Mouse (Mus musculus) induced T-regulatory cell, adult 2 months (primary cell): ENCODE measurements around the gene Eed.
"Not testable (repeated sequence)": the region's sequence is repeated elsewhere in the genome, so short reads cannot be mapped to it uniquely, and the experiment has no call there.

Experiments used
- DNase-seq: peaks from one replicate; pipeline ENCODE4 v3.0.0-alpha.2; 2012; ENCODE audit warnings: low read depth

Gene Eed

GRCm38 (mm10) chr7:89980485-89981422, at the start of gene Eed:
Gene Eed (minus strand): TSS chr7:89980983.
- peak; percentile 99 for DNase-seq

GRCm38 (mm10) chr7:90029548-90030485, 49.0 kb upstream of the Eed start:
- no peak for DNase-seq

GRCm38 (mm10) chr7:90028888-90029547, 48.2 kb upstream of the Eed start:
- no peak for DNase-seq

GRCm38 (mm10) chr7:90024975-90025374, 44.2 kb upstream of the Eed start:
- DNase-seq = no peak

- DNase-seq = peak; percentile 70
Observed at GRCm38 (mm10) chr7:90022974-90023707, 42.4 kb upstream of the Eed start.

GRCm38 (mm10) chr7:90020331-90020730, 39.5 kb upstream of the Eed start:
- DNase-seq = no peak

- no peak for DNase-seq
Observed at GRCm38 (mm10) chr7:90019570-90019969, 38.8 kb upstream of the Eed start.

GRCm38 (mm10) chr7:90016930-90017588, 36.3 kb upstream of the Eed start:
- no peak for DNase-seq

GRCm38 (mm10) chr7:90016459-90016858, 35.7 kb upstream of the Eed start:
- peak; percentile 54 for DNase-seq

GRCm38 (mm10) chr7:90006667-90007653, 26.2 kb upstream of the Eed start:
- DNase-seq = peak; percentile 88

- no peak for DNase-seq
Observed at GRCm38 (mm10) chr7:90004781-90005180, 24.0 kb upstream of the Eed start.

GRCm38 (mm10) chr7:90002375-90002774, 21.6 kb upstream of the Eed start:
- DNase-seq = no peak

- DNase-seq = no peak
Observed at GRCm38 (mm10) chr7:89999491-89999890, 18.7 kb upstream of the Eed start.

- peak; percentile 51 for DNase-seq
Observed at GRCm38 (mm10) chr7:89998624-89999006, 17.8 kb upstream of the Eed start.

GRCm38 (mm10) chr7:89998006-89998623, 17.3 kb upstream of the Eed start:
- DNase-seq = peak; percentile 92

GRCm38 (mm10) chr7:89997526-89997925, 16.7 kb upstream of the Eed start:
- DNase-seq = not testable (repeated sequence)

GRCm38 (mm10) chr7:89993091-89993490, 12.3 kb upstream of the Eed start:
- DNase-seq = no peak

- no peak for DNase-seq
Observed at GRCm38 (mm10) chr7:89984421-89984820, 3.6 kb upstream of the Eed start.

- DNase-seq = no peak
Observed at GRCm38 (mm10) chr7:89983441-89983840, 2.7 kb upstream of the Eed start.
